Mouse (Mus musculus) lung, postnatal 14 days (tissue): Measurements from ENCODE around the gene Spint4.

Experiments used
- DNase-seq: peaks from one replicate; pipeline ENCODE4 v3.0.0; 2021

The Spint4 gene

DNA sequence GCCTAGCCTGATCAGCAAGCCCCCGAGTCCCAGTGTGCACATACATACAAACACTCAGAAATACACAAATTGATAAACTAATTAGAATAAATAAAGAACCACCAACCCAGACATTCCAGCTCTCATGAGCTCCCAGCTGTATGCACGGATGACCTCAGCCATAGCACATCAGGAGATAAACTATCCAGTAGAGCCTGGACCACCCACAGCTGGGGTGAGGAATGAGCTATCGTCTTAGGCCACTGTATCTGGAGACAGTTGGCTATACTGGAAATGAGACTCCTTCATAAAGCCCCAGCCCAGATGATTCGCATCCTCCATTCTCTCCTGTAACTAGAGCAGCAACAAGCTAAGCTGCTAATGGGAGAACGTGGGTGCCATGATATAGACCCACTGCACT is 36.5 kb downstream of the Spint4 start:
- no peak for DNase-seq

DNA sequence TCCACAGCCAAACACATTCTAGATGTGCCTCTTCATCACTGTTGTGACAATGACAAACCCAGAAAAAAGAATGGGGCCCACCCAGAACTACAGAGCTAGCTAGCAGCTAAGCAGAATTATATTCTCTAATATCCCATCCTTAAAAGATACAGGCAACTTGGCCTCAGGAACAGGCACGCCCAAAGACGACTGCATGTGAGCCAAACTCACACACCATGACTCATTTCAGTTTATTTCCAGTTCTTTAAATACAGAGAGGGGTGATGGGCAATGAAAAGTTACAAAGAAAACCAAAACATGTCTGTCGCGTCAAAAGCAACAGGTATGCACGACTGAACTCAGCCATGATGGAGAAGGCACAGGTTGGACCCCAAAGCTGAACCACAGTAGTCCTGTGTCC is 37.1 kb downstream of the Spint4 start:
- no peak for DNase-seq

DNA sequence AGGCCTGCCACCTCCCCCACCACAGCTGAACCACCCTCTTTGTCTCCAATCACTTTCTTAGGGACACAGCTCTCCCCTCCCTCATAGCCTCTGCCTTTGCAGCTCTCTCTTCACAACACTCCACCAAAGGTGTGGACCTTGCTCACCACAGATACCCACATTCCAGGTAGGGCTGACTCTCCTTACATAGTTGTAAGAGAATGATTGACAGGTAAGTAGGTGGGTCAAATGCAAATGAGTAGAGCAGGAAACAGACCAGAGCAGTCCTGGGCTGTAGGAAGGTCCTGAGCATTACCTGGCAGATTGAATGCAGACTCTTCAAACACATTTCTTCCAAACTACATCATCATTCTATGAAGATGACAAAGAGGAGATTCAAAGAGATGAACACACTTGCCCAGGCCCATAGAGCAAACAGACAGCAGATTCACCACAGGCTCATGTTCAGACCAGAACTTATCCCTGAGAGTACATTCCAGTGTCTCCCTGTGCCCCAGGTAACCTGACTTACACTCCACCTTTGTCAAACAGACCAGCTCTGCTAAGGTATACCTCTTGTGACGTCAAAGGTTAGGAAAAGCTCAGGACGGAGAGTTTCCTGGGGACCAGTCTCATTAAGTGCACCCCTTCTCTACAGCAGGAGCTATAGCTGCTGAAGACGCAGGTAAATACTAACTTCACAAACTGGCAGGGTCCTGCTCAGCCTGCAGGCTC is 39.2 kb downstream of the Spint4 start:
- DNase-seq = no peak

DNA sequence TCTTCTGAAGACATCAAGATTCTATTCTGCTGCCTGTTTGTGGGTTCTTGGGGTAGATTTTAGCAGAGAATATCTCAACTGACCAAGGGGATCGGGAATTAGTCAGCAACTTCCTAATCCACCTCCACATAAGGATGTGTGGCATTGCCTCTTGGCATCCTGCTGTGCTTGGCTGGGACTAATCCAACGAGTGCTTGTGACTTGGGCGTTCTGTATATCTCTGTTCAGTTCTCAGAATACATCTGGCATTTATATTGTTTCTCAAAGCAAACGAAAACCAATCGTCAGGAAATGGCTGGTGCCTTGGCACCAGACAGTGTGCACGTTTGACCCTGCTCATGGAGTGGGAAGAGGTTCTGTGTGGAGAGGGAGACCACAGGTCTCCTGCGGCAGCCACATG is 41.6 kb downstream of the Spint4 start:
- no peak for DNase-seq

DNA sequence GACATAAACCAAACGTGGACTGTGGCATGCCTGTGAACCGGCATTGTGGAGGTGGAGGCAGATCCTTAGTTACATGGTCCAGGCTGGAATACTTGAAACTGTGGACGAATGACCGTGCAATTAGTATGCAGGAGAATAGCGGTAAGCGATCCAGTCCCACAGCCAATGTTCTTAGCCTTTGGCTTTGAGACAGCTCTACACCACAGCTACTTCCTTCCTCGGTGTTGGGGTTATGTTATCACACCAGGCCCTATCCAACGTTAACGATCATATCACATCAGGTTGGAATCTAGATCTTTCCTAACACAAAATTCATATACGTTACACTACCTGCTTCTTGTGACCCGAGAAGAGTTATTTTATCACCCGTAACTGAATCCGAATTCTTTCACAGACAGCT is 46.7 kb downstream of the Spint4 start:
- DNase-seq = no peak

DNA sequence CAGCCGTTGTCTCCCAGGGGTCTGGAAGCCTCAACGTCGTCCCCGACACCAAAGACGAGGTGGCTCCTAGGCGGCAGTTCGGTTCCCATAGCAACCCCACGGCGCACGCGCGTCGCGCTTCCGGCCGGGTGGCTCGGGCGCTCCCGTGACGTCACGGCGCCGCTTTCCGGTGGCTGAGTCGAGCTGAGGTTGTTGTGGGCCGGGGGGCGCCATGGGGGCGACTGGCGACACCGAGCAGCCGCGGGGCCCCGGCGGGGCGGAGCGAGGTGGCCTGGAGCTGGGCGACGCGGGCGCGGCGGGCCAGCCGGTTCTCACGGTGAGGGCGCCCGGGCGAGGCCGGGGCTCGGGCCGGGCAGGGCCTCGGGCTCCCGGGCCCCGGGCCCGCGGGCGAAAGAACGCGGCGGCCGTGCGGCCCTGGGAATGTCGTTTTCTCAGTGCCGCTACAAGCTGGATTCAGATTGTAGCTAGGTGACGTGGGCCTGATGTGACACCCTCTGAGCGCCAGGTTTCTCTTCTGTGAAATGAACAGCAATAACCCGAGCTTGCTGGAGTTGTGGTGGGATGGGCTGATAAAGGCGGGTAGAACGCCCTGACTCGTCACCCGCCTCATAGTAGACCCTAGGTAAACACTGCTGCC is 47.7 kb downstream of the Spint4 start, which contains the start of the genes Wfdc3 and Dnttip1:
TSS of gene Wfdc3 (minus strand) at position 89 of the 637 bp plus-strand sequence.
TSS of gene Dnttip1 (plus strand) at position 141 of the 637 bp plus-strand sequence.
- peak; percentile 95 for DNase-seq

DNA sequence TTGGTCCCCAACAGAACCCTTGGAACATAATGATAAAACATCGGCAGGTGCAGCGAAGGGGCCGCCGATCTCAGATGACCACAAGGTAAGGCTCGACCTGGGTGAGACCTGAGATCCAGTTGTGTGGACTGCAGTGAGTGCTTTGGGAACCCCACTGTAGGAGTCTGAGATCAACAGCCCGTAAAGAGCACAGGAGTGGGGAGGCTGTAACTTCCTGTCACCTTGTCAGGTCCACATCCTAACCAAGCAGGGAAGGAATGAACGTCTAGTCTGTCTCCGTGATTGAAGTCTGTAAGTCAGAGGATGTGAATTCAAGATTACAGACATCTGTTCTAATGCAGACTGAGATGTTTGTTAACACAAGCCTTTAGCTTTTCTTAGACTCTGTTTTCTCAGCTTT is 48.4 kb downstream of the Spint4 start:
- DNase-seq = no peak

DNA sequence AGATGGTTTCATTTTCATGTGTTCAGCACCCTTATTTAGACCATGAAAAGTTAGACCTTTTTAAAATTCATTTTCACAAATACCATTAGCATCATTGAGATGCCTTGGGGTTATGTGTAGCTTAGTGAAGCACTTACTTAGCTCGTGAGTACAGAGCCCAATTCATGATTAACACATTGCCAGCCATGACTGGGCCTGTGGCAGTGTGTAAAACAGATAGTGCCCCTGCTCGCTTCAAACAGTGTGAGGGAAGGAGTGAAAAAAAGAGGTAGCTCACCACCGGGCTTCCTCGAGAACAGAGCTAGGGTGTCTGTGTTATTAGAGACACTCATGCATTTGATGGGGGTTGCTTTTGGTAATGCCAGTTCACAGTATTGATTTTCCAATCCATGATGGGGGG is 49.9 kb downstream of the Spint4 start:
- DNase-seq = no peak

DNA sequence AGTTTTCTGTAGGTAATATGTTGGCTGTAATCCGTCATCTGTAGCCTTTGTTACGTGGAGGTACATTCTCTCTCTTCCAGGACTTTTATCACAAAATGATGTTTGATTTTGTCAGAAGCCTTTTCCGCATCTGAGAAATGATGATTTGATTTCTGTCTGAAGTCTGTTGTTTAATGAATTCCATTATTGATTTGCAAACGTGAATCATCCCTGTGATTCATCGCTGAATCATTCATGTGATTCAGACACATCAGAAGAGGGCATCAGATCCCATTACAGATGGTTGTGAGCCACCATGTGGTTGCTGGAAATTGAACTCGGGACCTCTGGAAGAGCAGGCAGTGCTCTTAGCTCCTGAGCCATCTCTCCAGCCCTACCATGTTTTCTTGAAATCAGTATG is 50.7 kb downstream of the Spint4 start:
- DNase-seq = no peak
